Mouse (Mus musculus) CH12.LX (cell line): ENCODE data around the gene Dnah3. TPM values are rescaled to one million over a fixed set of nuclear protein-coding genes. Genes with fewer than 3 reads are reported as not detected.

Experiments used
- DNase-seq: peaks from one replicate; pipeline ENCODE4 v3.0.0-alpha.2; 2013; ENCODE audit errors: extremely low read depth
- H3K27ac ChIP-seq: 2 replicates; pipeline ENCODE4 v1.5.1; 2012; ENCODE audit warnings: low read depth, mild to moderate bottlenecking, control low read depth, moderate library complexity; ENCODE audit not compliant: insufficient read depth
- H3K27me3 ChIP-seq: replicated peaks from 2 replicates; pipeline ENCODE3; 2012; ENCODE audit warnings: inconsistent platforms
- H3K36me3 ChIP-seq, 2 experiments: replicated peaks in 1 of 2; 2 replicates each; pipeline versions ENCODE3 to v1.6.1; 2012; ENCODE audit warnings: inconsistent platforms in 1 of 2, low read length in 1 of 2, mild to moderate bottlenecking in 1 of 2, mixed read lengths in 1 of 2, moderate library complexity in 1 of 2; ENCODE audit not compliant: control insufficient read depth in 1 of 2, insufficient read depth in 1 of 2
- H3K4me1 ChIP-seq, 2 experiments: 2 replicates each; pipeline ENCODE4 v1.6.1; 2012; ENCODE audit warnings: inconsistent platforms in 1 of 2, moderate library complexity in 1 of 2; ENCODE audit not compliant: insufficient read depth in 2 of 2, control insufficient read depth in 1 of 2
- H3K4me2 ChIP-seq: 2 replicates; pipeline ENCODE4 v1.6.1; 2012; ENCODE audit warnings: low read depth, mild to moderate bottlenecking, control low read depth; ENCODE audit not compliant: poor library complexity, insufficient read depth, severe bottlenecking
- H3K4me3 ChIP-seq, 3 experiments: fragments of 150-350 bp in 1 of 3; sonication (generic) in 1 of 3; replicated peaks in 1 of 3; 2 replicates each; pipeline versions ENCODE3 to v1.5.1; 2011 to 2012; ENCODE audit warnings: low read depth in 2 of 3, low read length in 2 of 3, mild to moderate bottlenecking in 2 of 3, moderate library complexity in 2 of 3, control low read depth in 1 of 3, improper control_type of control experiment in 1 of 3, inconsistent platforms in 1 of 3, mixed read lengths in 1 of 3; ENCODE audit not compliant: poor library complexity in 1 of 3
- H3K79me2 ChIP-seq: replicated peaks from 2 replicates; pipeline ENCODE4 v1.6.1; 2012; ENCODE audit warnings: mild to moderate bottlenecking, moderate library complexity; ENCODE audit not compliant: control insufficient read depth, poor library complexity, insufficient read depth, severe bottlenecking; ENCODE audit errors: extremely low read depth
- H3K9ac ChIP-seq: 2 replicates; pipeline ENCODE4 v1.6.1; 2012; ENCODE audit warnings: low read depth, mild to moderate bottlenecking, control low read depth, moderate library complexity; ENCODE audit not compliant: insufficient read depth
- H3K9me3 ChIP-seq: replicated peaks from 2 replicates; pipeline ENCODE3; 2012; ENCODE audit warnings: low read length, inconsistent platforms, mixed read lengths
- BHLHE40 ChIP-seq: IDR thresholded peaks from 2 replicates; pipeline ENCODE4 v1.6.1; 2011; ENCODE audit warnings: mild to moderate bottlenecking, low read depth, low read length, improper control_type of control experiment
- CHD1 ChIP-seq: IDR thresholded peaks from 2 replicates; pipeline ENCODE4 v1.6.1; 2012; ENCODE audit warnings: low read depth, low read length, improper control_type of control experiment, inconsistent platforms
- CTCF ChIP-seq, 2 experiments: IDR thresholded peaks in 1 of 2; conservative IDR thresholded peaks in 1 of 2; 2 replicates each; pipeline ENCODE4 v1.5.1; 2011 to 2012; ENCODE audit warnings: low read depth in 2 of 2, low read length in 2 of 2, improper control_type of control experiment in 1 of 2, inconsistent platforms in 1 of 2, mild to moderate bottlenecking in 1 of 2, moderate library complexity in 1 of 2
- ELF1 ChIP-seq: IDR thresholded peaks from 2 replicates; pipeline ENCODE4 v1.6.1; 2014; ENCODE audit warnings: low read depth, mild to moderate bottlenecking, inconsistent platforms, low read length, improper control_type of control experiment
- EP300 ChIP-seq: IDR thresholded peaks from 2 replicates; pipeline ENCODE4 v1.6.1; 2011; ENCODE audit warnings: low read length, improper control_type of control experiment
- ETS1 ChIP-seq: conservative IDR thresholded peaks from 2 replicates; pipeline ENCODE4 v1.6.1; 2012; ENCODE audit warnings: low read depth, mild to moderate bottlenecking, inconsistent platforms, low read length, improper control_type of control experiment, moderate library complexity
- GABPA ChIP-seq: IDR thresholded peaks from 2 replicates; pipeline ENCODE4 v1.6.1; 2012; ENCODE audit warnings: low read depth, low read length, improper control_type of control experiment, inconsistent platforms; ENCODE audit not compliant: insufficient replicate concordance
- KAT2A ChIP-seq: IDR thresholded peaks from 2 replicates; pipeline ENCODE4 v1.6.1; 2012; ENCODE audit warnings: low read length, improper control_type of control experiment, inconsistent platforms; ENCODE audit not compliant: insufficient replicate concordance
- MAX ChIP-seq: IDR thresholded peaks from 2 replicates; pipeline ENCODE4 v1.6.1; 2011; ENCODE audit warnings: low read length, improper control_type of control experiment
- NELFE ChIP-seq: IDR thresholded peaks from 2 replicates; pipeline ENCODE4 v1.6.1; 2011; ENCODE audit warnings: low read depth, low read length, improper control_type of control experiment
- NRF1 ChIP-seq: IDR thresholded peaks from 2 replicates; pipeline ENCODE4 v1.6.1; 2014; ENCODE audit warnings: low read depth, mild to moderate bottlenecking, inconsistent platforms, low read length, improper control_type of control experiment, moderate library complexity
- RAD21 ChIP-seq: IDR thresholded peaks from 2 replicates; pipeline ENCODE4 v1.6.1; 2011; ENCODE audit warnings: low read depth, mild to moderate bottlenecking, low read length, improper control_type of control experiment, moderate library complexity
- SMC3 ChIP-seq: IDR thresholded peaks from 2 replicates; pipeline ENCODE4 v1.6.1; 2011; ENCODE audit warnings: low read depth, low read length, improper control_type of control experiment
- TBP ChIP-seq: conservative IDR thresholded peaks from 2 replicates; pipeline ENCODE4 v1.6.1; 2011; ENCODE audit warnings: low read depth, low read length, improper control_type of control experiment
- TCF12 ChIP-seq: IDR thresholded peaks from 2 replicates; pipeline ENCODE4 v1.6.1; 2014; ENCODE audit warnings: low read depth, mild to moderate bottlenecking, inconsistent platforms, low read length, improper control_type of control experiment
- UBTF ChIP-seq: IDR thresholded peaks from 2 replicates; pipeline ENCODE4 v1.6.1; 2012; ENCODE audit warnings: low read depth, mild to moderate bottlenecking, inconsistent platforms, low read length, improper control_type of control experiment, moderate library complexity
- USF1 ChIP-seq: IDR thresholded peaks from 2 replicates; pipeline ENCODE4 v1.6.1; 2014; ENCODE audit warnings: low read depth, mild to moderate bottlenecking, inconsistent platforms, low read length, improper control_type of control experiment
- ZMIZ1 ChIP-seq: IDR thresholded peaks from 2 replicates; pipeline ENCODE4 v1.6.1; 2012; ENCODE audit warnings: low read depth, mild to moderate bottlenecking, inconsistent platforms, low read length, improper control_type of control experiment
- ZNF384 ChIP-seq: IDR thresholded peaks from 2 replicates; pipeline ENCODE4 v1.6.1; 2012; ENCODE audit warnings: low read depth, low read length, improper control_type of control experiment, inconsistent platforms
- dilution Hi-C: fragments of 300-500 bp; cut with MboI; formaldehyde crosslinking; loops from 2 replicates; pipeline ENCODE4 v1.14.3; 2020; ENCODE audit warnings: low sequenced_read_pairs; ENCODE audit not compliant: extremely low pct_unique_long_range_greater_than_20kb, extremely low pct_ligation_motif_present
- in situ Hi-C: fragments of 300-500 bp; cut with MboI; formaldehyde crosslinking; loops from 3 replicates; pipeline ENCODE4 v1.14.3; 2019; ENCODE audit warnings: low sequenced_read_pairs, low pct_ligation_motif_present, low pct_unique_long_range_greater_than_20kb, mixed read lengths
- polyA plus RNA-seq: library from polyadenylated mRNA; unstranded; fragments of >175 nt; gene quantifications from 2 replicates; pipeline ENCODE4 v1.2.1, GENCODE M21; 2012; ENCODE audit warnings: low read depth; ENCODE audit not compliant: insufficient read length
- total RNA-seq, 2 experiments: library from RNA; depleted of rRNA; stranded (reverse); fragments of 300-350 nt in 1 of 2; fragments of >200 nt in 1 of 2; gene quantifications; 2 replicates each; pipeline ENCODE4 v1.2.3; 2012 to 2014

The Dnah3 gene
- total and polyA plus RNA-seq, 3 experiments, result not detected

DNA sequence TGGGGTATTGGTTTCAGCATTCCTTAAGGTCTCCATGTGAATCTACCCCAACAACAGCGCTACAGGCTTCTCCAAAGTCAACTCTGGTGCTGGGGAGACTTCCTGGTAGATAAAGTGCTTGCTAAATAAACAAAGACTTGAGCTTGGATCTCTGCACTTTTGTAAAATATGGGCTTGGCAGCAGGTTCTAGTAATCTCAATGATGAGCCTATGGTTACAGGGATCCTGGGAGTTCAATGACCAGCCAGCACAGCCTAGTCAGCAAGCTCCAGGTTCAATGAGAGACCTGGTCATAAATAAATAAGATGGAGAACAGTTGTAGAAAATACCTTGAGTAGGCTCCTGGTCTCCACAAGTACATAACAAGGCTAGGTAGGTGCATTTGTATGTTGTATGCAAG lies 141.0 kb downstream of the Dnah3 start:
- no peak overlapping the region for H3K4me2 ChIP-seq
- no peaks in the 10 kb centered on the region for H3K9me3 ChIP-seq
- H3K36me3 ChIP-seq, result no peaks in the 10 kb centered on the region
- H3K27ac ChIP-seq, result no peak overlapping the region
- dilution Hi-C loops (no loop called here), in situ Hi-C loops (no loop called here)
- no peaks in the 10 kb centered on the region for H3K27me3 ChIP-seq
- TF ChIP-seq ZMIZ1, result no peak
- TF ChIP-seq SMC3, result no peak
- TF ChIP-seq NELFE, result no peak
- no peak for TF ChIP-seq KAT2A
- TF ChIP-seq GABPA, result no peak
- no peak for TF ChIP-seq CTCF (conservative IDR thresholded peaks at IDR 0.05 in 1 of 2, IDR thresholded peaks at IDR 0.05 in 1 of 2; ENCODE audit: low read depth in 2 of 2, low read length in 2 of 2)
- no peak for TF ChIP-seq NRF1
- TF ChIP-seq UBTF, result no peak
- TF ChIP-seq TCF12, result no peak
- no peak for TF ChIP-seq MAX
- TF ChIP-seq BHLHE40, result no peak
- TF ChIP-seq TBP, result no peak
- no peak for TF ChIP-seq USF1
- peaks cover 0 to 2% of the 10 kb centered on the region in 2 experiments; a peak in 1 of 4 replicates for H3K4me1 ChIP-seq
- H3K9ac ChIP-seq, result no peak overlapping the region
- H3K79me2 ChIP-seq, result no peaks in the 10 kb centered on the region
- no peak for DNase-seq
- no peak overlapping the region for H3K4me3 ChIP-seq

DNA sequence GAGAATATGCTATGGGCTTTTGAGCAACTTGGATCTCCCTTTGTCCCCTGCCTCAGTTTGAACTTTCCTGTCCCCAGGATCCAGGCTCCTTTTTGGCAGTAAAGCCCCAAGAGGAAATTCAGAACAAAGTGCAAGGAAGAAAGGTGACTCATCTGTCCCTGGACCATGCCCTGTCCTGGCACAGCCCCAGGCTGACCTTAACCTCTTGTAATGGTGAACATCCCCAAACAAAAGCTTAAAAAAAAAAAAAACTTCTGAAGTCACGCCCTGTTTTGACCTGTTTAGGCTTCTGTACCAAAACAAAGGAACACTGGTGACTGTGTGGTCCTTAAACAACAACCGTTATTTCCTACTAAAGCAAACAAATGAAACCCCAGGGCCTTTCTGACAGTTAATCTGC lies 153.5 kb downstream of the Dnah3 start:
- H3K9me3 ChIP-seq, result no peaks in the 10 kb centered on the region
- TF ChIP-seq CHD1 (no peak), ETS1 (no peak), TCF12 (no peak)
- H3K27me3 ChIP-seq, result no peaks in the 10 kb centered on the region
- H3K27ac ChIP-seq, result no peak overlapping the region
- H3K36me3 ChIP-seq, result no peaks in the 10 kb centered on the region
- no peak for DNase-seq
- H3K9ac ChIP-seq, result no peak overlapping the region
- in situ Hi-C loops (no loop called here), dilution Hi-C loops (no loop called here)
- H3K79me2 ChIP-seq, result no peaks in the 10 kb centered on the region
- H3K4me3 ChIP-seq, result no peak overlapping the region
- no peak overlapping the region for H3K4me2 ChIP-seq
- H3K4me1 ChIP-seq, result no peaks in the 10 kb centered on the region

GRCm38 (mm10) chr7:119937036-119937435 lies 158.0 kb downstream of the Dnah3 start:
- DNase-seq, result no peak
- H3K9ac ChIP-seq, result no peak overlapping the region
- in situ Hi-C loops, result no loop called here
- TF ChIP-seq RAD21, result no peak
- no peak for TF ChIP-seq ZNF384
- TF ChIP-seq ELF1, result no peak
- TF ChIP-seq EP300, result no peak
- no peak for TF ChIP-seq SMC3
- no peaks in the 10 kb centered on the region for H3K9me3 ChIP-seq
- no peak overlapping the region for H3K4me3 ChIP-seq
- dilution Hi-C loops, result no loop called here
- H3K4me1 ChIP-seq, result no peaks in the 10 kb centered on the region
- no peaks in the 10 kb centered on the region for H3K79me2 ChIP-seq
- H3K27ac ChIP-seq, result no peak overlapping the region
- H3K4me2 ChIP-seq, result no peak overlapping the region
- no peaks in the 10 kb centered on the region for H3K36me3 ChIP-seq
- H3K27me3 ChIP-seq, result no peaks in the 10 kb centered on the region
